Mouse (Mus musculus): ENCODE data around the gene Dcst1. TPM values are rescaled to one million over a fixed set of nuclear protein-coding genes. Genes with fewer than 3 reads are reported as not detected.

Gene Dcst1
- total RNA-seq (2021), result 0.55 TPM in 1 of 2 replicates, not detected in the other
- long read RNA-seq, partial matches to known transcripts, result 0 of 1 reads
- long read RNA-seq, other reads (novel, unspliced or antisense), result 1 of 1 reads

DNA sequence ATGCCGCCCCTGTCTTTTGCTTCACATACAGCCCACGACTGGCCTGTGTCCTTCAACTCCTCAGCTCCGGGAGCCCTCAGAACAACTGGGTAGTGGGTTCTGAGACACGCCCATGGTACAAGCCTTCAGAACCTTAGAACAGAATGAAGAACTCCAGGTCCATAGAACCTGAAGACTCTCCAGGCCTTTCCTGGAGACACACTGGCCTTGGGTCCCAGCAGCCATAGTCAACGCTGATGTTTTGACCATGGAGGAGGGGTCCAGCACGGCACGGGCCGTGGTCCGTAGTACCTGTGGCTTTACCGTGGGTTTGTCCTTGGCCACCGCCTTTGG is at the start of gene Dcst1:
Dcst1 (minus strand) TSS at position 101 of the 333 bp plus-strand sequence.
- no peak for DNase-seq

DNA sequence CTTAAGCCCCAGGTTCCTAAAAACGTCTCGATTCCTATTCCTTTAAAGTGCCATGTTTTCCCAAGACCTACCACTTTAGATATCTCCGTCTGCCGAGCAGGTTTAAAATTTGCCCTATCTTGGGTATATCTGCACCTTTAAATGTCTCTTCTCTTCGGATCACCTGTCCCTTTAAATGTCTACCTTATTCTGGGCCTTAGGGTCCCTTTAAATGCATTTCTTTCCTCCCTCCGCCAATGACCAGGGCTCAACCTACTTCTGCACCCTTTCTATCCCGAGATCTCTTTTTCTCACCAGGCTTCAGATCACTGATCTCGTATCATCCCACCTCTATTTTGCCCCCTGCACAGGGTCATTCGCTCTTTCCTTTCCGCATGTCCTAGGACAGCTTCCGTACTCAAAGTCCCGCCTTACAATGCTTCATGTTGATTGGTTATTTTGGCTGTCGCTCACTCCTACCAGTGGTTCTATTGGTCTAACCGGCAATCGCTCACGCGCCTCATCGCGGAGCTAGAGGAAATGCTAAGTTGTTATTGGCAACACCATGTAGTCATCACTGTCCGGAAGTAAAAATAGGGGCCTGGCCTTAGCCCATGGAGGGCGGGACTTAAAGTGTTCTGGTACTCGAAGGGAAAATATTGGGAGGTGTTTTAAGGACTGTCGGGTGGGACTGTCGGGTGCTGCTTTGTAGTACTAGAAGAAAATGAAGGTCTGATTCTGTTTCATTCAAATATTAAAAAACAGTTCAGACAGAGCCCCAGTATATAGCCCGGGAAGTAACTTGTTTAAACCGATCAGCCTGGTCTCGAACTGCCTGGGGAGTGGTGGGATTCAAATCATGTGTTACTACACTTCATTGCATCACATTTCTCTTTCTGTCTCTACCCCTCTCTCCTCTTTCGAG is 46.7 kb upstream of the Dcst1 start, which contains the start of gene Flad1:
Flad1 (minus strand) TSS at position 381 of the 904 bp plus-strand sequence.
- DNase-seq, result peak; percentile 86

DNA sequence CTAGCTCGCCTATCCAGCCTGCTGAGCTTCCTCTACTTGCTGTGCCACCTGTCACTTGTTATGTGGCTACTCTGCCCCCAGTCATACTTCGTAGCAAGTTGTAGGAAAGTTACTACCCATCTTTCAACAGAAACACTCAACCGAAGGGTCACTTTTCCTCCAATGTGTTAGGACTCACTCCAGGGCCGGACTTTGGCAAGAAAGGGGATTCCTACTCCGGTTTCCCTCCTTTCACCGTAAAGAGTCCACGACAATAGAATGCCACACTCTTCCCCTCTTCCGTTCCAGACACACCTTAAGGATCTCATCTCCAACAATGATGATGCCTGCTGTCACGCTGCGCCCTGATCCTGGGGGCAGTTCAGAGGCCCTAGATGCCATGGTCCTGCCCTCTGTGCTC is 45.8 kb upstream of the Dcst1 start:
- DNase-seq, result no peak

DNA sequence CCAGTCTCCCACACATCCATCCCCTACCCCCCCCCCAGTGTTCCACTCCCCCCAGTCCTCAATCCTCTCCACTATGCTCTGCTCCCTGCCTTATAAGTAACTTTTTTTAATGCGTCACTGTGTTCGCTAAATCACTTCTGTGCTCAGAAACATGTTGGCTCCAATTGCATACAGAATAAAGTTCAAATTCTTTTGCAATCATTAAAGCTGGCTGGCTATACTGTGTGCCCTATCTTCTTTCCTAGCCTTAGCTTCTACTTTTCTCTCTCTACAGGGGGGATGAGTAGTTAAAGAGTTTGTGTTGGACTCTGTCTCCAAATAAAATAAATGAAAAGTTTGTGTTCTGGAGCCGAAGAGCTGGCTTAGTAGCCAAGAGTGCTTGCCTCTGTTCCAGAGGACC is 44.6 kb upstream of the Dcst1 start:
- no peak for DNase-seq

- no peak for DNase-seq
These were observed 43.4 kb upstream of the Dcst1 start for GRCm38 (mm10) chr3:89408448-89408847.

GRCm38 (mm10) chr3:89406887-89407286 is 41.8 kb upstream of the Dcst1 start:
- DNase-seq, result no peak

GRCm38 (mm10) chr3:89402693-89403092 is 37.6 kb upstream of the Dcst1 start, which contains the start of gene Lenep:
Gene Lenep, minus strand, starts transcription at chr3:89402793.
- no peak for DNase-seq

GRCm38 (mm10) chr3:89401329-89401728 is 36.3 kb upstream of the Dcst1 start:
- DNase-seq, result no peak

DNA sequence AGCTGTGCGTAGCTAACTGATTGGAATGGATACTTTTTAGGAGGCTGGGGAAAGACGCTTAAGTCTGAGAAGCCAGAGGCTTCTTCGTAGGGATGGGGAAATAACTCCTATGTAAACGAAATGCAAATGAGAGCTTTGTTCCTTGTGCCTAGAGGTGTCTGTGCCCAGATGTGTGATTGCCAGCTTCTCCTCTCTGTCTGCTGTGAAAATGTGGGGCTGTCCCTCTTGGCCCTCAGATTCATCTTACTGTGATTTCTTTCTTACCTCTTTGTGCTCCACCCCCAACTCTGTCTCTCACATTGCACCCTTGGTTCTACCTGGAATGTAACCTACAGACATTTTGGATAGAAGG is 31.6 kb upstream of the Dcst1 start:
- DNase-seq, result no peak

GRCm38 (mm10) chr3:89395806-89396653 is 31.0 kb upstream of the Dcst1 start:
- peak; percentile 61 for DNase-seq

- DNase-seq, result no peak
These were observed 30.4 kb upstream of the Dcst1 start for GRCm38 (mm10) chr3:89395419-89395805.

- peak; percentile 78 for DNase-seq
These were observed 29.8 kb upstream of the Dcst1 start for GRCm38 (mm10) chr3:89394894-89395256.

GRCm38 (mm10) chr3:89394006-89394893 is 29.2 kb upstream of the Dcst1 start, which contains the start of gene Zbtb7b:
Gene Zbtb7b, minus strand, starts transcription at chr3:89394776.
- peak; percentile 86 for DNase-seq

GRCm38 (mm10) chr3:89393605-89394004 is 28.6 kb upstream of the Dcst1 start:
- DNase-seq, result peak; percentile 99

- peak; percentile 54 for DNase-seq
These were observed 27.8 kb upstream of the Dcst1 start for GRCm38 (mm10) chr3:89392871-89393311.

DNA sequence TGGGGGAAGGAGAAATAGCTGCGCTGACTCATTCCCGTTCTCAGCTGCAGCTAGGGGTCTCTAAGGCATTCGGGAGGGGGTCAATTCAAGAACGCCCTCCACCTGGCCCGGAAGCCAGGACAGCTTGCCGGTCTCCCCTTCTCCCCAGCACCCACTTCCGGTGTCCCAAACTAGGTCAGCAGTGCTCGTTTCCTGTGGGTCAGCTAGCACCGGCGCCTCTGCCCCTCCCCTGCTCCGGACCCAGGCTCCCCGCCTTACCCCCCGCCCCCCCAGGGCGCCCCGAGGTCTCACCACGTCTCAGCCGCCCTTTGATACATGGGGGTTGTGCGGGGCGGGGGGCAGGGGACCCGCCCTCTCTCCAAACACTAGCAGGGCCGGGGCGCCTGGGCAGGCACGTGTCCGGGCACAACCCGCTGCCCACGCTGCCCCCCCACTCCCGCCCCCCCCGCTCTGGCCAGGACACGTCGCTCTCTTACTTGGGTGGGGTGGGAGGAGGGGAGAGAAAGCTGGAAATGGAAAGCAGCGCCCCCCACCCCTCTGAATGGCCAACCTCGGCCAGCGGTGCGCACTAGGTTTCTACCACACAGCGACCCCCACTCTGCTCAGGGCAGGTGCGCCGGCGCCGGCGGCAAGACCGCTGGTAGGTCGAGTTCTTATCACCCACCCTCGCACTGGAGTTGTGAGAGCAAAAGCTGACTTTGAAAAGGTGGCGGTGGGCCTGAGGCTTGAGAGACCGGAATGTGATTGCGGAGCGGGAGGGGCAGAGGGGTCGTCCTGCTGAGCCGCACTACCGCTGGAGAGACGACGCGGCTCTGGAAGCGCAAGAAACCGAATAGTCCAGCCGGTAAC is 26.8 kb upstream of the Dcst1 start:
- peak; percentile 75 for DNase-seq

- DNase-seq, result peak; percentile 45
These were observed 25.9 kb upstream of the Dcst1 start for GRCm38 (mm10) chr3:89390699-89391662.

DNA sequence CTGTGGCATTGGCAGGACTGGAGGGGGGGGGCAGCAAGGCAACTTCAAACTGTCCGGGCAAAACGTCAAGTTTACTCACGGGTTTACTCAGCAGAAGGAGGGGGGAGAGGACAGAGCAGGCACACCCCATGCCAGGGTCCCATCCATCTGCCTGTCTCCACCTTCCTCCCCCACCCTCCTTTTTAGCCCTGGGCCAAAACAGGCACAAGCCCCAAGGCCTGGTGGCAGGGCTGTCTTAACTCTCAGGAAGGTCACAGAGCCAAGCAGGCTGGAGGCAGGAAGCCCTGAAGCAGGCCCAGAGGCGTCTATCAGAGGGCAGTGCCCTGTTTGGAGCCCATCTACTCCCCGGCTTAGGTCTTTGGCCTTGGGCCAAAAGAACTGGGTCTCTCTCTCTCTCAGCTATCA is 25.1 kb upstream of the Dcst1 start:
- DNase-seq, result peak; percentile 72

DNA sequence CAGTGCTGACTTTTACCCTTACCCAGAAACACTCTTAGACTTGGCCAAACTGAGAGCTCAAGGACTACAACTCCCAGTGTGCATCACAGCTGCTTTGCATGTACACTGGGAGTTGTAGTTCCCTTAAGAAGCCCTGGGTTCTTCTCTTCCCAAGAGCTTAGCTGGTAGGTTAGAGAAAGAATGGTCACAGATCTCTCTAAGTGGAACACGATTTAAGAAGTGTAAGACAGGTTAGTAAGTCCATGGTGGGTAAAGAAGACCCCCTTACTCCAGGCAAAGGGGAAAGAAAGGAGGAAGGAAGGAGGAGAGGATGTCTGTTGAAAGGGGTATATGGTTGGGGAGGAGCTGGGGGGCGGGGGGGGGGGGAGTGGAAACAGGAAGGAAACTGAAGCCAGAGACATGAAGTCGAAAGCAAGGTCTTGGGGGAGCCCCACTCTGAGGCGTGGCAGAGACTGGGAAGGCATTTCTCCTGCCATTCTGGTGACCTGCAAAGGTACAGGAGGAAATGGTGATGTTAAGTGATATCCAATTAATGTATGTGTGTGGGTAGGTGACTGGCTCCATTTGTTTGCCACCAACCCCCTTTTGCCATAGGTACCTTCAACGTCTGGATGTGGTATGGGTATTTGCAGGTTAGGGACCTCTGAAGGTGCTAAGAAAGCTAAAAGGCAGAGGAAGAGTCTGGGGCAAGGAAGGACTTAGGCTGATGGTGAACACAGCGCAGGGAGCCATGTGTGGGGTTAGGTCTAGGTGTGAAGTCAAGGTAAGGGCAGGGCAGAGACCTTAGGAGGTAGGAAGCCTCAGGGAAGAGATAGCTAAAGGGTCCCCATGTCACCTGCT is 24.1 kb upstream of the Dcst1 start:
- DNase-seq, result no peak

Data from adrenal gland, postnatal 25 days (tissue).